Mouse (Mus musculus): ENCODE measurements around the gene Rhobtb1. TPM values are rescaled to one million over a fixed set of nuclear protein-coding genes. Genes with fewer than 3 reads are reported as not detected.
A peak's percentile ranks its signal among the peaks of the same experiment; 100 is the strongest.

The Rhobtb1 gene
- polyA plus RNA-seq, 1 experiment from 2014 or later = 20.2 TPM

- Histone ChIP-seq H3K4me1 (no peaks in the 10 kb centered on the region), H3K27ac (no peak overlapping the region), H3K27me3 (ENCODE audit: low read depth, poor library complexity, severe bottlenecking) (no peaks in the 10 kb centered on the region), H3K9me3 (replicated peaks) (no peaks in the 10 kb centered on the region), H3K4me3 (no peak overlapping the region), H3K36me3 (no peaks in the 10 kb centered on the region)
- no peak for DNase-seq (ENCODE audit: low spot score)
- 69% methylated on average over 9 of the region's 9 CpGs for WGBS
Observed at GRCm38 (mm10) chr10:69136241-69136828, 14.9 kb upstream of the Rhobtb1 start.

GRCm38 (mm10) chr10:69149252-69149651, 2.0 kb upstream of the Rhobtb1 start:
- 91% methylated on average over 7 of the region's 7 CpGs for WGBS
- DNase-seq (ENCODE audit: low spot score) = no peak
- H3K27ac ChIP-seq = no peak overlapping the region
- H3K4me1 ChIP-seq = no peaks in the 10 kb centered on the region
- no peak overlapping the region for H3K4me3 ChIP-seq
- no peaks in the 10 kb centered on the region for H3K9me3 ChIP-seq (replicated peaks)
- no peaks in the 10 kb centered on the region for H3K27me3 ChIP-seq (ENCODE audit: low read depth, poor library complexity, severe bottlenecking)
- H3K36me3 ChIP-seq = no peaks in the 10 kb centered on the region

GRCm38 (mm10) chr10:69152971-69153370, 1.7 kb downstream of the Rhobtb1 start:
- no peaks in the 10 kb centered on the region for H3K36me3 ChIP-seq
- H3K4me3 ChIP-seq = no peak overlapping the region
- no peaks in the 10 kb centered on the region for H3K9me3 ChIP-seq (replicated peaks)
- DNase-seq (ENCODE audit: low spot score) = no peak
- H3K4me1 ChIP-seq = no peaks in the 10 kb centered on the region
- 89% methylated on average over 4 of the region's 4 CpGs for WGBS
- H3K27ac ChIP-seq = no peak overlapping the region
- no peaks in the 10 kb centered on the region for H3K27me3 ChIP-seq (ENCODE audit: low read depth, poor library complexity, severe bottlenecking)

GRCm38 (mm10) chr10:69155428-69156175, 4.4 kb downstream of the Rhobtb1 start:
- no peaks in the 10 kb centered on the region for H3K36me3 ChIP-seq
- no peaks in the 10 kb centered on the region for H3K27me3 ChIP-seq (ENCODE audit: low read depth, poor library complexity, severe bottlenecking)
- no peak overlapping the region for H3K27ac ChIP-seq
- 90% methylated on average over 10 of the region's 10 CpGs for WGBS
- no peaks in the 10 kb centered on the region for H3K4me1 ChIP-seq
- H3K4me3 ChIP-seq = no peak overlapping the region
- DNase-seq (ENCODE audit: low spot score) = no peak
- no peaks in the 10 kb centered on the region for H3K9me3 ChIP-seq (replicated peaks)

GRCm38 (mm10) chr10:69156462-69156861, 5.2 kb downstream of the Rhobtb1 start:
- 89% methylated on average over 6 of the region's 6 CpGs for WGBS
- no peak for DNase-seq (ENCODE audit: low spot score)
- no peaks in the 10 kb centered on the region for H3K9me3 ChIP-seq (replicated peaks)
- H3K27ac ChIP-seq = no peak overlapping the region
- no peaks in the 10 kb centered on the region for H3K36me3 ChIP-seq
- H3K4me3 ChIP-seq = no peak overlapping the region
- no peaks in the 10 kb centered on the region for H3K27me3 ChIP-seq (ENCODE audit: low read depth, poor library complexity, severe bottlenecking)
- no peaks in the 10 kb centered on the region for H3K4me1 ChIP-seq

- no peak for DNase-seq (ENCODE audit: low spot score)
- no peaks in the 10 kb centered on the region for H3K9me3 ChIP-seq (replicated peaks)
- H3K4me1 ChIP-seq = no peaks in the 10 kb centered on the region
- no peak overlapping the region for H3K4me3 ChIP-seq
- no peaks in the 10 kb centered on the region for H3K27me3 ChIP-seq (ENCODE audit: low read depth, poor library complexity, severe bottlenecking)
- no peaks in the 10 kb centered on the region for H3K36me3 ChIP-seq
- H3K27ac ChIP-seq = no peak overlapping the region
- 66% methylated on average over 2 of the region's 2 CpGs for WGBS
Observed at GRCm38 (mm10) chr10:69157471-69157870, 6.2 kb downstream of the Rhobtb1 start.

- 87% methylated on average over 2 of the region's 2 CpGs for WGBS
Observed at GRCm38 (mm10) chr10:69160877-69161276, 9.6 kb downstream of the Rhobtb1 start.

GRCm38 (mm10) chr10:69161503-69161902, 10.3 kb downstream of the Rhobtb1 start:
- no peak overlapping the region for H3K4me3 ChIP-seq
- H3K9me3 ChIP-seq (replicated peaks) = no peaks in the 10 kb centered on the region
- 88% methylated on average over 3 of the region's 3 CpGs for WGBS
- no peaks in the 10 kb centered on the region for H3K4me1 ChIP-seq
- no peaks in the 10 kb centered on the region for H3K36me3 ChIP-seq
- no peaks in the 10 kb centered on the region for H3K27me3 ChIP-seq (ENCODE audit: low read depth, poor library complexity, severe bottlenecking)
- DNase-seq (ENCODE audit: low spot score) = no peak
- no peak overlapping the region for H3K27ac ChIP-seq

More at GRCm38 (mm10) chr10:69160877-69161276, 9.6 kb downstream of the Rhobtb1 start:
- Histone ChIP-seq H3K9me3 (replicated peaks) (no peaks in the 10 kb centered on the region), H3K27ac (no peak overlapping the region), H3K4me3 (no peak overlapping the region), H3K27me3 (ENCODE audit: low read depth, poor library complexity, severe bottlenecking) (no peaks in the 10 kb centered on the region), H3K36me3 (no peaks in the 10 kb centered on the region), H3K4me1 (no peaks in the 10 kb centered on the region)
- DNase-seq (ENCODE audit: low spot score) = no peak

GRCm38 (mm10) chr10:69162577-69162976, 11.3 kb downstream of the Rhobtb1 start:
- no peak overlapping the region for H3K27ac ChIP-seq
- H3K36me3 ChIP-seq = no peaks in the 10 kb centered on the region
- H3K4me1 ChIP-seq = no peaks in the 10 kb centered on the region
- DNase-seq (ENCODE audit: low spot score) = no peak
- 89% methylated on average over 5 of the region's 5 CpGs for WGBS
- H3K9me3 ChIP-seq (replicated peaks) = no peaks in the 10 kb centered on the region
- H3K27me3 ChIP-seq (ENCODE audit: low read depth, poor library complexity, severe bottlenecking) = no peaks in the 10 kb centered on the region
- no peak overlapping the region for H3K4me3 ChIP-seq

- no peak overlapping the region for H3K27ac ChIP-seq
- 91% methylated on average over 5 of the region's 5 CpGs for whole genome bisulfite sequencing
- no peaks in the 10 kb centered on the region for H3K36me3 ChIP-seq
- no peak overlapping the region for H3K4me3 ChIP-seq
- DNase-seq (ENCODE audit: low spot score) = no peak
- no peaks in the 10 kb centered on the region for H3K4me1 ChIP-seq
- H3K27me3 ChIP-seq (ENCODE audit: low read depth, poor library complexity, severe bottlenecking) = no peaks in the 10 kb centered on the region
- no peaks in the 10 kb centered on the region for H3K9me3 ChIP-seq (replicated peaks)
Observed at GRCm38 (mm10) chr10:69163216-69163615, 12.0 kb downstream of the Rhobtb1 start.

GRCm38 (mm10) chr10:69165125-69165524, 13.9 kb downstream of the Rhobtb1 start:
- peak; percentile 26 for DNase-seq (ENCODE audit: low spot score)
- H3K4me1 ChIP-seq = no peaks in the 10 kb centered on the region
- 62% methylated on average over 7 of the region's 7 CpGs for WGBS
- H3K27ac ChIP-seq = no peak overlapping the region
- no peaks in the 10 kb centered on the region for H3K9me3 ChIP-seq (replicated peaks)
- H3K36me3 ChIP-seq = no peaks in the 10 kb centered on the region
- H3K4me3 ChIP-seq = no peak overlapping the region
- no peaks in the 10 kb centered on the region for H3K27me3 ChIP-seq (ENCODE audit: low read depth, poor library complexity, severe bottlenecking)

GRCm38 (mm10) chr10:69165847-69166246, 14.6 kb downstream of the Rhobtb1 start:
- H3K36me3 ChIP-seq = no peaks in the 10 kb centered on the region
- H3K27me3 ChIP-seq (ENCODE audit: low read depth, poor library complexity, severe bottlenecking) = no peaks in the 10 kb centered on the region
- H3K9me3 ChIP-seq (replicated peaks) = no peaks in the 10 kb centered on the region
- 93% methylated on average over 3 of the region's 3 CpGs for whole genome bisulfite sequencing
- H3K4me1 ChIP-seq = no peaks in the 10 kb centered on the region
- no peak overlapping the region for H3K4me3 ChIP-seq
- no peak for DNase-seq (ENCODE audit: low spot score)
- H3K27ac ChIP-seq = no peak overlapping the region

- DNase-seq (ENCODE audit: low spot score) = no peak
Observed at GRCm38 (mm10) chr10:69166514-69166913, 15.3 kb downstream of the Rhobtb1 start.

More at GRCm38 (mm10) chr10:69166514-69166913, 15.3 kb downstream of the Rhobtb1 start:
- Histone ChIP-seq H3K27ac (no peak overlapping the region), H3K27me3 (ENCODE audit: low read depth, poor library complexity, severe bottlenecking) (no peaks in the 10 kb centered on the region), H3K9me3 (replicated peaks) (no peaks in the 10 kb centered on the region), H3K36me3 (no peaks in the 10 kb centered on the region), H3K4me1 (no peaks in the 10 kb centered on the region), H3K4me3 (no peak overlapping the region)
- WGBS = 88% methylated on average over 12 of the region's 12 CpGs

All from limb, embryonic 10.5 days (tissue).